Mouse (Mus musculus): ENCODE measurements around the gene Aloxe3. TPM values are rescaled to one million over a fixed set of nuclear protein-coding genes. Genes with fewer than 3 reads are reported as not detected.

The Aloxe3 gene
- total RNA-seq, 2 experiments from 2014 or later, result not detected

DNA sequence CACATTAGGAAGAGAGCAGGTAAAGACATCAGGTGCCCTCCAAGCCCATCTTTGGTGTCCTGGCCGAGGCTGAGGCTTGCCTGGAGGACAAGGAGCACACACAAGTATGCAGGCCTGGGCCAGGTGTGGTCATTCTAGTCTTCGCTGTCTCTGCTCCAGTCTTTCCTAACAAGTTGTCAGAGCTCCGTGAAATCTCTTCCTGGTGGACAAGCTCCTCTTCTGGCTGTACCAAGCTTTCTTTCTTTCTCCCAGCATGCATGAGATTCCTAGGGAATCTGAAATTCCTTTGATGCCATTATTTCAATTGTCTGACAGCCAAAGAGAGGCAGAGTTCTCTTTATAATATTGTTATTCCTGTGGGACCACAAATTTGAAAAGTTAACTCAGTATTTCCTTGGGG lies 53.8 kb downstream of the Aloxe3 start:
- DNase-seq, result no peak

DNA sequence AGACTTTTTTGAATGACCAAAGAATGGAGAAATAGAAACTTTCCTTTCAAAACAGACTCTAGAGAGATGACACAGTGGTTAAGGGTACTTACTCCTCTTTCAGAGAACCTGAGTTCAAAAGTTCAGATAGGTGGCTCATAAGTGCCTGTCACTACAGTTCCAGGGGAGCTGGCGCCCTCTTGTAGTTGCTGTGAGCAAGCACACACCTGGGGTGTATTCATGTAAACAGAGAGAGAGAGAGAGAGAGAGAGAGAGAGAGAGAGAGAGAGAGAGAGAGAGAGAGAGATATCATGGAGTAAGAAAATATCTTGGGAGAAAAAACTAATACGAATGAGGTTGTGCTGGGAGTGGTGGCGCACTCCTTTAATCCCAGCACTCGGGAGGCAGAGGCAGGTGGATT lies 54.4 kb downstream of the Aloxe3 start:
- DNase-seq, result no peak

DNA sequence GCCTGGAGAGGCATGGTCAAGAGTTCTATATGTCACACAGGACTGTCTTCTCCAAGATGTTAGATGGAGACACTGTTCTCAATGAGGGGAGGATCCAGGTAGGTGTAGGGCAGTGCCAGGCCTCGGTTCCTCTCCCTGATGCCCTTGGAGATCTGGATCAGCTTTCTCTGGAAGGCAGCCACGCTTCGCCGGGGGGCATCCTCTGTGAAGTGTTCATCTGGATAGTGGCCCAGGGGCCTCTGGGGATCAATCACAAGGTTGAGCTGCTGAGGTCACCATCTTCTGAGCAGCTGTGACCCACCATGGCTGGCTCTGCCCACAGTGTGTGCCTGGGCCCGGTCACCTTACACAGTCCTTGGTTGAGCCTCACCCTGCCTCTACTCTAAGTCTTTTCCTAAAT lies 59.3 kb downstream of the Aloxe3 start:
- DNase-seq, result no peak

DNA sequence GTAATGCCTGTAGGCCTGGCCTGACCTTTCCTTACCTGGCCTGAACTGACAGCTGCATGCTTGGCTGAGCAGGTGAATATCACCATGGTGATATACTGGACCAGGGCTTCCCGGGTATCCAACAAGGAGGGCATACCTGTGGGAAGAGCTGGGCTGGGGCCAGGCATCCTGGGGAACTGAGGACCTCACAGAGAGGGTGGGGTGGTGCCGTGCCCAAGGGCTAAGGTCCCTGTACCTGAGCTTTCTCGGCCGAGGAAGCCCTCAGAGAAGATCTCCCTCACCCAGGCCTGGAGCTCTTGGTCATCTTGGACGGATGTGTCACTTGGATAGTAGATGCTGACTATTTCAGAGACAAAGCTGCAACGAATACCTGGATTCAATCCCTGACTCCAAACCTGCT lies 60.2 kb downstream of the Aloxe3 start:
- DNase-seq, result no peak

DNA sequence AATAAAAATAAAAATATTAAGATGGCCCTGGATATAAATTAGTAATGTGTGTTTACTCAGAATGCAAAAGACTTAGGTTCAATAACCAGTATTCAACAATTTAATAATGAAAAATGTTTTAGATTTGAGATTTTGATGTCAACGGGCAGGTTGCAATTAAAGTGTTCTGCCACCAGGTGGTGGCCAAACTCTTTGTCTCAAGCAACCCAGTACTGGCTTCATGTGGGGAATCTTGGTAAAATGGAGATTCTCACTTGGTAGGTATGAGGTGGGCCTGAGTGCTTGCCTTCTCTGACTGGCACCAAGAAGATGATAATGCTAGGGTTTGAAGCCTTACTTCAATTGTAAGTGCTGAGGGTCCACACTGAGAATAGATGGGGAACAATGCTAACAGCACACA lies 67.1 kb downstream of the Aloxe3 start:
- peak; percentile 17 to 49 for DNase-seq

DNA sequence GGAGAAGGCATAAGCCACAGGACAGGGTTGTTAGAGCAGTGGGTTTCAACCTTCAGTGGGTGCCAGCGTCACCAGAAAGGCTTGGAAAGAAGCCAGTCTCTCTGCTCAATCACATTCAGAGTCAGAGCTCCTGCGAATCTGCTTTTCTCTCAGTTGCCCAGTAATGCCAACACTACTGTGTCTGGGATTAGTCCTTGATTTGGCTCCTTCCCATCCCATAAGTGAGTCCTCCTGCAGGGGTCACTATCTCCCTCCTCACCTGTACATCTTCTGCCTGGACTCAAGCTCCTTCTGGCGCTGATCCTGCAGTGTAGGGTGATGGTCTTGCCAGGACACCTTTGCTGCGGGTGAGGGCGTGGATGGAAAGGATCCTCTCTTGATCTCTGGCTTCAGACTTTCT lies 71.1 kb downstream of the Aloxe3 start:
- DNase-seq, result peak in 1 of 2 experiments; percentile 10

DNA sequence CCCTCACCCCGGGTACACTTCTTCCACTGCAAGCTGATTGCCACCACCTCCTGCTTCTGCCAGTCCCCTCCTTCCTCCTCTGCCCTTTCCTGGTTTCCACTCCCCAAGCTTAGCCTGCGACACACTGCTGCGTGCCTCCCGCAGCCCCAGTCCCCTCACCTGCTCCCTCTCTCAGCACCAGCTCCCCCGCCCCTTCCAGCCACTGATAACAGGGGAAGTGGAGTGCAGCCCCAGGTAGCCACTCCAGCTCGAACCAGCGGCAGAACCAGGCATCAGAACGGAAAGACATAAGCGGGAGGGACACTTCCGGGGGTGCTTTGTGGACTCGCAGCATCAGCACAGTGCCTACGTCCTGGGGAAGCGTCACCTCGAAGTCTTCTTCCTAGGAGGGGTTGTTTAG lies 71.5 kb downstream of the Aloxe3 start:
- no peak for DNase-seq

DNA sequence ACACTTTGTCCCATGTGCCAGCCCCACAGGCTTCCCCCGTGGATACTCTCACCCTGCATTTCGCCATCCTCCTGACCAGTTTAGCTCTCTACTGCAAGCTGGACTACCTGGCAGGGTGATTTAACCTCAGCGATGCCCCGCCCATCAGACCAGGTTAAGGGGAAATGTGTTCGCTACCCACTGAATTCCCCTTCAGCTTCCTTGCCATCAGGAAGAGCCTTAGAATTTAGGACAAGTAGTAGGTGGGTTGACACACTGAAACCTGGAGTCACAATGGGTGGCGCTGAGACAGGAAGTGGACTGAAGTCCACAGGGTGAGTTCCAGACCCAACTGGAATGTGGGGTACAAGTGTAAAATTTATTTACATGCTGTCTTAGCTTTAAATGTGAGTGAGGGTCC lies 72.0 kb downstream of the Aloxe3 start, which contains the start of gene Alox8:
Gene Alox8, minus strand, starts transcription at position 101 of the 400 bp plus-strand sequence.
- DNase-seq, result no peak

Other genes starting within 250 kb of the Aloxe3 start
- under 1 TPM; 0.15 to 0.21 TPM for gene Rnf222, start 237.3 kb upstream of the Aloxe3 start, total RNA-seq (2021)
- gene Rpl26, start 224.3 kb upstream of the Aloxe3 start, total RNA-seq (2021), result 100 to 1,000 TPM; 679 to 731 TPM
- not detected for gene Odf4, start 198.8 kb upstream of the Aloxe3 start, total RNA-seq (2021)
- 10 to 100 TPM; 20.6 to 23.5 TPM for gene Arhgef15, start 168.4 kb upstream of the Aloxe3 start, total RNA-seq (2021)
- 1 to 10 TPM; 4.8 to 9.3 TPM for gene Slc25a35, start 157.8 kb upstream of the Aloxe3 start, total RNA-seq (2021)
- gene Rangrf, start 150.7 kb upstream of the Aloxe3 start, total RNA-seq (2021), result 100 to 1,000 TPM in 1 of 2 experiments, 10 to 100 TPM in 1; 87.5 to 102 TPM
- 1 to 10 TPM; 5.4 to 6.2 TPM for gene Pfas, start 117.4 kb upstream of the Aloxe3 start, total RNA-seq (2021)
- 10 to 100 TPM; 10.9 to 13.9 TPM for gene Ctc1, start 110.0 kb upstream of the Aloxe3 start, total RNA-seq (2021)
- 1 to 10 TPM in 1 of 2 experiments, under 1 TPM in 1; 0.67 to 1.5 TPM for gene Aurkb, start 80.2 kb upstream of the Aloxe3 start, total RNA-seq (2021)
- gene Borcs6, start 66.2 kb upstream of the Aloxe3 start, total RNA-seq (2021), result 10 to 100 TPM; 16.7 to 19.3 TPM
- 1 to 10 TPM; 5.3 to 7.0 TPM for gene Tmem107, start 55.1 kb upstream of the Aloxe3 start, total RNA-seq (2021)
- gene Vamp2, start 37.4 kb upstream of the Aloxe3 start, total RNA-seq (2021), result 10 to 100 TPM; 53.9 to 55.4 TPM
- 10 to 100 TPM; 38.8 to 48.5 TPM for gene Per1, start 30.7 kb upstream of the Aloxe3 start, total RNA-seq (2021)
- under 1 TPM in 1 of 2 experiments, not detected in 1; 0.15 TPM for gene Hes7, start 5.5 kb upstream of the Aloxe3 start, total RNA-seq (2021)
- under 1 TPM; 0.23 to 0.27 TPM for gene 9130213A22Rik, start 3.3 kb upstream of the Aloxe3 start, total RNA-seq (2021)
- not detected for gene Alox12b, start 31.1 kb downstream of the Aloxe3 start, total RNA-seq (2021)
- gene Alox8, start 71.9 kb downstream of the Aloxe3 start, total RNA-seq (2021), result 1 to 10 TPM; 1.1 to 2.2 TPM
- gene Gucy2e, start 111.1 kb downstream of the Aloxe3 start, total RNA-seq (2021), result 1 to 10 TPM; 1.3 to 1.5 TPM
- gene Cntrob, start 197.9 kb downstream of the Aloxe3 start, total RNA-seq (2021), result 1 to 10 TPM; 2.8 TPM
- 10 to 100 TPM; 48.8 to 49.4 TPM for gene Trappc1, start 198.1 kb downstream of the Aloxe3 start, total RNA-seq (2021)
- gene Kcnab3, start 200.4 kb downstream of the Aloxe3 start, total RNA-seq (2021), result under 1 TPM in 1 of 2 experiments, not detected in 1; 0.23 TPM
- under 1 TPM; 0.41 to 0.57 TPM for gene Rnf227, start 214.6 kb downstream of the Aloxe3 start, total RNA-seq (2021)
- 10 to 100 TPM; 16.2 to 26.3 TPM for gene Chd3, start 243.5 kb downstream of the Aloxe3 start, total RNA-seq (2021)

Data from heart, adult 18-20 months (tissue).